Mouse (Mus musculus) ovary, adult 18-20 months (tissue): Measurements from ENCODE around the gene Trmt1.
A peak's percentile ranks its signal among the peaks of the same experiment; 100 is the strongest.
"Not testable (repeated sequence)": the region's sequence is repeated elsewhere in the genome, so short reads cannot be mapped to it uniquely, and the experiment has no call there.

ENCODE experiments used
- DNase-seq: peaks from one replicate; pipeline ENCODE4 v3.0.0; 2022; ENCODE audit warnings: low spot score, mixed read lengths

Trmt1 gene

DNA sequence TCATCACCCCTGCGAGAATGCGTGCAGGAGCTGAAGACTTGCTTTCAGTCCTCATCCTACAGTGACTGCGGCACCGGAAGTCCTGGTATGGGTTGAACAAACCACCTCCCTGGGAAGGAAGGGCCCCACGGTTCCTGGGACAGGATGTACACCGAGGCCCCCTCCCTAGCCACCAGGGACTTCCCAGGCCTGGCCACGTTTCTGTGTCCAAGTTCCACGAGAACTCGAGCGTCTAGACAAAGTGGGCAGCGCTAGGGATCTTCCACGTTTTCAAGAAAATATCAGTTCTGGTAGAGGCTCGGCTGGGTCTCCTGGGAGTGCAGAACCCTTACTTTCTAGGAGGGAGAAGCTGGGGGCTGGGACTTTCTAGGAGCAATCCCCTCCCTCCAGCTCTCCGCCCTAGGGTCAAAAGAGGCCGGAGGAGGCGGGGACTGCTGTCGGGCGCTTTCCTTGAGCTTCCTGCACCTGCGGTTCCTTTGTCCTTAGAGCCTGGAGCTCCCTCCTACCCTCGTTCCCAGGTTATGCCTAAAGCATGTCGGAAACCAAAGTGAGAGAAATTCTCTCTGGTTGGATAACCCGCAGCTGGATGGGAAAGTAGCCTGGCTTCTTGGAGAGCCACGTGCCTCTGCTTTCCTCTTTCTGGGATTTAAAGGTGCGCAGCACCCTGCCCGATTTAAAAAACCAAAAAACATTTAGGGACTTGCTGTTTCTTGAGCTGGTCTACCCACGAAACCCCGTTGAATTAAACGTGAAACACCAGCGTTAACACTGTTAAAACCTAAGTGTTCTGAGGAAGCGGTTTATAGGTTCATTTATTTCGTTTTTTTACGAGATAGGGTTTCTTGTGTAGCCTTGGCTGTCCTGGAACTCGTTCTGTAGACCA, 25.9 kb upstream of the Trmt1 start:
- DNase-seq = peak; percentile 47

DNA sequence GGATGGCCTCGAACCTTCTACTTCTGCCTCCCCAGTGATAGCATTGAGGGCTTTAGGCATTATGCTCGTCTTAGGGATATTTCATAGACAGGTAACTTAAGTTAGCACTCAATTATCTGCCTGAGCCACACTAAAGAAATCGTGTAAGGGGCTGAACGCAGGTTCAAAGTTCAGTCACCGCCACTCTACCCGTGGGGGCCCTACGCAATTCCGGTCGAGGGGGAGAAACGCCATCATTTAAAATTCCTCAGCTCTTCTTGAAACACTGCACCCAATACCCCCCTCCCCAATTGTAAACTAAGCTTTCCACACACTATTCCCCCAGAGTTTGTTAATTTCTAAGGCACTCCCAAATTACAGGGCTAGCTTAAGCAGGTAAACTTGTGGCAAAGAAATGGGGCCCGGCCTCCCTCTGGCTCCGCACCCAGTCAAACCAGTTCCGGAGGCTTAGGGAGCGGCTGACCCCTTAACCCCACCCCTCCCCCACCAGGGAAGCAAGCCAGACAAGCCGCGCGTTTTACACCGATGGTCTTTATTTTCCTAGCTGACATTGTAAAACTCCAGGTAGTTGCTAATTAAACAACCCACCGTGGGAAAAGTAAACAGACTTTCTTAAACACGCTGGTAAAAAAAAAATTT, 25.2 kb upstream of the Trmt1 start:
- no peak for DNase-seq

DNA sequence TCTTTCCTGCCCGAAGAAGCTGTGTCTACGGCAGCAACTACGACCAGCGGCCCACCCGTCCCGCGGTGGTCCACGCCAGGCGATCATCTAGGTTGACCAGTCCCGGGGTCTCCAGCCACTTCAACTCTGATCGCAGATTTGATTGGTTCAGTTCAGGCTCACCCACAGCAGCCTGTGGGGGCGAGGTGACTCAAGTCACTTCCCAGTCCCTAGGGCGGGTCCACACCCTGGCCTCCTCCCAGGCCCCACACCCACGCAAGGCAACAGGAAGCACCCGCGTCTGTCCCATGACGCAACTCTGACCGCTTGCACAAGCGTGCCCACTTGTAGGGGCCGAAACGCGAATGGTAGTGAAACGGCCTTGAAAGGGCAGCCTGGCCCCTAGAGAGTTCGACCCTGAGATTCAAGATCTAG, 24.6 kb upstream of the Trmt1 start:
- DNase-seq = peak; percentile 83

DNA sequence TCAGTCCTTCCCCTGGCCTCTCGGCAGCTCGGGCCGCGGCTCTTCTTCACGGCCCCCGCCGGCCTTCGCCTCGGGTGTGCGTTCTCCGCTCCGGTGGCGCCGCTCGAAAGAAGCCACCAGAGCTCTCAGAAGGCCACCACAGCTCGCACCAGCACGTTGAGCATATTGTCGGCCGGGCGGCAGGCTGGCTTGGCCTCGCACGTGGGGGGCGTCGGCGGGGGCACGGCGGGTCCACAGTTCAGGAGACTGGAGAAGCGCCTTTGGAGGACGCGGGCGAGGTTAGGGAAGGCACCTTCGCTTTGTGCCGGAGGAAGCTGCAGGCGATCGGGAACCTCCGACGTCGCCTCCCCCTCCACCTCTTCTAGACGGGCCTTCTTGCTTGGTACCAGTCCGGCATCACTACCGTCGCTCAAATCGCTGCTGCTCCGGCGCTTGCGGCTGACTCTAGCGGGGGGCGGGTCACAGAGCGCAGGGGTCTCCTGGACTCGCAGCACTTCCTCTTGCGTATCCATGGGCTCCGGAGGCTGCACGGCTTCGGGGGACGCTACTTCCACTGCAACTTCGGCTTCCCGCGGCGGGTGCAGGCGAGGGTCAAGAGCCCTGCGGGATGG, 24.0 kb upstream of the Trmt1 start:
- no peak for DNase-seq

DNA sequence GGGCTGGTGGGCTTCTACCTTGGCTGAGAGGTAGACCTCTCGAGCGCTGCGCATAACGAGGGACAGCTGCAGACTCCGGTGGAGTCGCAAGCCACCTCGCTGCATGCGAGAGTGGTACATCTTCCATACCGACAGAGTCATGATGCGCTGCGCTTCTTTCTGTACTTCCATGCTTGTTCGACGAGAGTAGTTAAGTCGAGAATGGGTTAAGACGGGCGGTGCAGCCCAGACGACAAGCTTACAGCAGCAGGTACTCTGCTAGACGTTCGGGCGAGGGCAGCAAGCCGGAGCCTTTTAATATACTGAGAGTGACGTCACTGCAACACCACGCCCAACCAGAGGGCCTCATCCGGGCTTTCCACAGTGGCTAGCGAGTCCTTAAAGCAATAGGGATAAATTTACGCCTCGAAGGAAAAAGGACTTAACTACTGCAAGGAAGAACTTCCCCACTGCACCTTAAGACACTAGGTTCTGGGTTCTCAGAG, 23.5 kb upstream of the Trmt1 start, which contains the start of gene Ier2:
Gene Ier2 (minus strand): TSS at position 272 of the 485 bp plus-strand sequence.
- DNase-seq = peak; percentile 93

DNA sequence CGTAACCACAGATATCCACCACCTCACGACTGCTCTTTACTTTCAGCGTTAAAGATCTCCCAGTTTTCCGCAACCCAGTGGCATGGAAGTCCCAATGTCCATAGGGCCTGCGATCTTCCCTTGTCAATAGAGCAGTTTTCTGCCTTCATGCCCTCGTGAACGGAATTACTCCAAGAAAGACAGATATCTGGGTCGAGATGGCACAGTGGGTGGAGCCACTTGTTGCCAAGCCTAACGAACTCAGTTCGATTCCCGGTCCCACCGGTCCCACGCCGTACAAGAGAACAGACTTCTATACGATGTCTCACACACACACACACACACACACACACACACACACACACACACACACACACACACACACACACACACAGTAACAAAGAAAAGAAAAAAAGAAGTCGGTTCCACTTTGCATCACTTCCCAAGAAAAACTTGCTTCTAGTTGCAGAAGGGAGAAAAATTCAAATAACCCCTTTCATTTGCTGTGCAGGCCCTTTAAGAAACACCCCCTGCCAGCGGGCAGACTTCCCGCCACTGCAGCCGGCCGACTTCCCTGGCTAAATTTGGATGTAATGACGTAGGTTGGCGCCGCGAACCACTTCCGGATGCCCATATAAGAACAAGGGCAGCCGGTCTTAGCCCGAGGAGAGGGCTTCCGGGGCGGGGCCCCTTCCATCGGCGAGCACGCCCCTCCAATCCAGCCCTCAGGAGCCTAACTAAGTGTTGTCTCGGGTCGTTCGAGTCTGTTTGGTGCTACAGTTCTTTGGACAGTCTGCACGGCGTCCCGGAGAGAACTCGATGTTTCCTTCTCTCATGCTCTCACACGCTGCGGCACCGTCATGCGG, 22.4 kb upstream of the Trmt1 start:
- DNase-seq = peak; percentile 96

DNA sequence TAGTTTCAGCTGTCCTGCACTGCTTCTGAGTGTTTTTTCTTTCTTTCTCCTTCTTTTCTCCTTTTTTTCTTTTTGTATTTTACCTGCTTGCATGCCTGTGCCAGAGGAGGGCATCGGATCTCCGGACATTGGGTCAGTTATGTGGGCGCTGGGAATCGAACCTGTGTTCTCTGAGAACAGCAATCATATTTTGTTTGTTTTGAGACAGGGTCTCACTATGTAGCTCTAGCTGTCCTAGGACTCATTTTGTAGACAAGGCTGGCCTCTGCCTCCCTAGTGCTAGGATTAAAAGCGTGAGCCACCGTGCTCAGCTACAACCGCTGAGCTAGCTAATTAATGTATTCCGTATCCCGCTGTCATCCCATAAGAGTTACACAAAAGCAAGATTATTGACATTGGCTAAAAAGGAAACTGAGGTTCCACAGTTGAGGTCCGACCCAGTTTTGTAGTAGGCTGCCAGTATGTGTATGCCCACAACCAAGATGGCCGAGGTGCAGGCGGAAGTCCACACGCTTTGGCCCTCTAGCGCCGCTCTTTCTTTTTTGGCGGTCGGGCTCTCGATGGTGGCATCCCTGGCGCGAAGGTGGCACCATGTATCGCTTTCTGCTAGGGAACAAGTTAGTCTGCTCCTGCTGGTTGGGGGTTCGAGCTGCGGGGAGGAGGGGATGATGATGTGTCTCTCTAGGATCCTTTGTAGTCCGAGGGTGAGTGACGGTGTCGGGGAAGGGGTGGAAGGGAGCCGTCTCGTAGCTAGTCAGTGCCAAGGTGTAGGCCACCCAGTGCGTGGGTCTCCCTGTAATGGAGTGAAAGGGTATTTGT, 21.3 kb upstream of the Trmt1 start:
- peak; percentile 65 for DNase-seq

DNA sequence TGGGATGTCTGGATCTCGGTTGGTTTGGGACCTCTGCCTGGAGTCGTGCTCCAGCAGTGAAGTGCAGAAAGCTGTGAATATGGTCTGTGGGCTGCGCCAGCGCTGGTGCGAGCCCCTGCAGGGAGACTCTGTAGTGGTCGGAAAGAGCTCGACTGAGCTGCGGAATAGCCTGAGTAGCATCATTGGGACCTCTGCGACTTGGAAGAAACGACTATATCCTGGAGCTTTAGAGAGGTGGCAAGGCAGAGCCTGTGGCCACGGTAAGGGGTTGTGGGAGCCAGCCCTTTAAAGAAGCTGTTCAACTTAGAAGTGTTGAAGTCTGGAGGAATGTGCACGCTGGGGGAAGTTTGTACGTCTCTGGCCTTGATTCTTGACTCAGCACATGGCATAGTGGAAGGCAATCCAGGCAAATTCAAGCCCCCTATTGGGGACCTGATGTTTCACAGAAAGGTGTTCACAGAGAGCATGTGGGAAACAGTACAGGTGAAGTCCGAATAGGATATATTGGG, 20.7 kb upstream of the Trmt1 start:
- DNase-seq = no peak

DNA sequence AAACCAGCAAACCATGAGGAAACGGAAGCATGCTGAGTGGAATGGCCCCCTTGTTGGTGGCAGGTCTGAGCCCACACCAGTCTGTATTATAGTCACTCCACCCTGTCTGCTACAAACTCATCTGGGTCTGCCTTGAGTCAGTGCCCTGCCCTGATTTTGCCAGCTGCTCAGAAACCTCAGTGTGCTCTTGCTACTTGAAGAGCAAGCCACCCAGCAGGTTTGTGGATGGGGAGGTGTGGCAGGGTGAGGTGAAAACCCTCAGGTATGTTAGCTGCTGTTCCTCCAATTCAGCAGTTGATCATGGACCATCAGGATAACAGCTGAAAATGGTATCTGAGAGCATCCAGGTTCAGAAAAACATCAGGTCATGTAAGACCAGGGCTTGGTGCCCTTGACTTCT, 18.0 kb upstream of the Trmt1 start:
- DNase-seq = no peak

DNA sequence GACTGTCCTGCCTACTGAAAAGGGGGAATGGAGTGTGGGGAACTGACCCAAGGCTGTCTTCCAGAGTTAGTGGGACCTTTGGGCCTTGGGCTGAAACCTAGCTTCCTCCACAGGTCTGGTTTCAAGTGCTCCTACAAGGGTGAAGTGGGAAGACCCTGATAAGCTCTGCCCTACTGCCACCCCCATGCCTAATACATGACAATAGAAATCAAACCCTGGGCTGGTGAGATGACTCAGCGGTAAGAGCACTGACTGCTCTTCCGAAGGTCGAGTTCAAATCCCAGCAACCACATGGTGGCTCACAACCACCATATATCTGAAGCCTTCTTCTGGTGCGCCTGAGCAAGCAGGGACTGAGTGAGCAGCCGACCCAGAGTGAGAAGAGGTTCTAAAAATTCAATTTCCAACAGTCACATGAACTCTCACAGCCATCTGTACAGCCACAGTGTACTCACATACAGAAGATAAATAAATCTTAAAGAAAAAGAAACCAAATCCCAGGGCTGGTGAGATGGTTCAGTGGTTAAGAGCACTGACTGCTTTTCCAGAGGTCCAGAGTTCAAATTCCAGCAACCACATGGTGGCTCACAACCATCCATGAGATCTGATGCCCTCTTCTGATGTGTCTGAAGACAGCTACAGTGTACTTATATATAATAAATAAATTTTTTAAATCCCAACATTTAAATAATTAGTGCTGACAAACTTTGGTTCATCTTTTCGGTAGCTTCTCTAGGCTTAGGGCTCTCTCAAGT, 17.2 kb upstream of the Trmt1 start:
- DNase-seq = no peak

DNA sequence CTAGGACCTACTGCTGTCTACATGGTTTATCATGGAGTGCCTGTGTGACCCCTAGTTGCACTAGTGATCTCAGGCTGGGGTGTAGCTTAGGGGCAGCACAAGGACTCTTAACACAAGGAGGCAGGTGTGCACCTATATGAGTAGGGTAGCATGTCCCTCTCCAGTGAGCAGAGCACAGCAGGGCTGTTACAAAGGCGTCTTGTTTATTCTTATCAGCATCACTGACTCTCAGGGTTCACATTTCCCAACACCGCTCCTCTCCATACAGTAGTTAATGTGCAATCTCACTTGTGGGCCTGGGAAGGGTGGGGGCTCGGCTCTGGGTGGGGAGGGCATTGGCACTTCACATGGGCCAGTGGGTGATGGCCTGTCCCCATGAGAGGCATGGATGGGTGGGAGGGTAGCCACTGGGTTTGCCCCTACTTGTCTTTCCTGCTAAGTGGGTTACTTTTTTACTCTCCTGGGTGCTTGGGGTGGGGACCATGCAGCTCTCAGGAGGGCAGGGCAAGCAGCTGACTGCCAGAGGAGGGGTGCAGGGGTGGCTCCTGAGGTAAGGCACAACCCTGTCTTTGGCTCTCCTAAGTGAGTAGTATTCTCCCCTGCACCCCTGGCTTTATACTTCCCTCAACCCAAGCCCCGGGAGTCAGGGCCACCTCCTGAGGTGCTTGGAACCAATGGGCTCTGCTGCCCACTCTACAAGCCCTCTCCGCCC, 15.7 kb upstream of the Trmt1 start:
- DNase-seq = not testable (repeated sequence)

DNA sequence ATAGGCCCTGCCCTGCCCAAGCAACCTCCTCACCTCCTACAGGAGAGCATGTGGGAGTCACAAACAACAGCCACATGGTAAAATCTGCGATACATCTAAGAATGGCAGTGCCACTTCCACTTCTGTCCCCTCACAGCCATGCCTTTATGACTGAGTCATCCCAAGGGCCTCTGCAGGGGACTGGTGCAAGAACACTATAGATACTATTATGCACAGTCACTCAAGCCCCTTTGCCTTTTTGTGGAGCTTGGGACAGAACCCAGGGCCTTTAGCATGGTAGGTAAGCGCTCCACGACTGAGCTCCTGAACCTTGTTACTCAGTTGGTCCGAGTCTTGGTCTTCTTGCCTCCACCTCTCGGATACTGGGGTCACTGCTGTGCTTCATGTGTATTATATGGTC, 8.8 kb upstream of the Trmt1 start:
- no peak for DNase-seq

DNA sequence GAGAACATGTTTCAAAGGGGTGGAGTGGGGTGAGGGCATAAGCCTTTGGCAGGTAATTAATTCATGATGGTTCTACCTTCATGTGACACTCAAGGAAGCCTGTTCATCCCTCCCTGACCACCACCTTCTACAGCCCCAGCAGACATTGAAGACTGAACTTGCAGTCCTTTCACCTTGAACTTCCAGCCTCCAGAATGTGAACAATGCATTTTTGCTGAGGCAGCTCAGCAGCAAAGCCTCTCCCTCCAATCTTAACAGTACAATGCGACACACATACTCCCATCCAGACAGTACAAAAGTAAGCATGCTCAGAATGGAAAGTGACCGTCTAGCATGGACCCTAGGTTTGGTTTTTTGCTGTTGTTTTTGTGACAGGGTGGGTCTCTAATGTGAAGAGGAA, 4.6 kb upstream of the Trmt1 start:
- DNase-seq = no peak

DNA sequence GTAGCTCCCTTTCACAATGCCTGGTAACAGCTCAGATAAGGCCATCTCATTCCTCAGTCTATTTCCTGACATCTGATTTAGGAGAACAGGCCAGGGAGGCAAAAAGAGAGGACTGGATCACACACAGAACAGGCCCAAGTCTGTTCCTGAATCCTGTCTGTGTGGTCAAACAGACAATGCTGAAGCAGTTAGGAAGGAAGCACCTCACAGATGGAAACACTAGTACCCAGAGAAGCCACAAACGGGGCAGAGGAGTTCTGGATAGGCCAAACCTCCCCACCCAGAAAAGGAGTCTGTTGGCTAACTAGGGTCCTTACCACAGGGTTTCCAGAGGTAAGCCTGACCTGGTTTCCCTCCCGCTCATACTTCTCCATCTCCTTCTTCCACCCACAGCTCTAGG, 3.9 kb upstream of the Trmt1 start:
- DNase-seq = no peak

DNA sequence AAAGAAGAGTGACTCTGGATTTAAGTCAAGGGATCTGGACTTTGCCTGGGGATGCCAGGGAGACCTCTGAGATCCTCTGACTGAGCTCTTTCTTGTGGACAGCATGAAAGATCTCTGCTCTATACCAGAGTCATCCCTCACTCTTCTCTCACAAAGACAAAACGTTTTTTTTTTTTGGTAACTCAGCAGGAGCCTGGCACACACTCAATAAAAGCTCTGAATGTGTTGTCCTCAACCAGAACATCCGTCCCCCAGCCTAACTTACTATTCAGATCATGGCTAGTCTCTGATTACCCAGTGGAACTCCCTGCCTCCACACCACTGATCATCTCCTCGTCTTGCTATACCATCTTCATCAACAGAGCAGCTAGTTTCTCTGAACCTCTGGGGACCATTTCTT, 1.6 kb upstream of the Trmt1 start:
- DNase-seq = no peak

DNA sequence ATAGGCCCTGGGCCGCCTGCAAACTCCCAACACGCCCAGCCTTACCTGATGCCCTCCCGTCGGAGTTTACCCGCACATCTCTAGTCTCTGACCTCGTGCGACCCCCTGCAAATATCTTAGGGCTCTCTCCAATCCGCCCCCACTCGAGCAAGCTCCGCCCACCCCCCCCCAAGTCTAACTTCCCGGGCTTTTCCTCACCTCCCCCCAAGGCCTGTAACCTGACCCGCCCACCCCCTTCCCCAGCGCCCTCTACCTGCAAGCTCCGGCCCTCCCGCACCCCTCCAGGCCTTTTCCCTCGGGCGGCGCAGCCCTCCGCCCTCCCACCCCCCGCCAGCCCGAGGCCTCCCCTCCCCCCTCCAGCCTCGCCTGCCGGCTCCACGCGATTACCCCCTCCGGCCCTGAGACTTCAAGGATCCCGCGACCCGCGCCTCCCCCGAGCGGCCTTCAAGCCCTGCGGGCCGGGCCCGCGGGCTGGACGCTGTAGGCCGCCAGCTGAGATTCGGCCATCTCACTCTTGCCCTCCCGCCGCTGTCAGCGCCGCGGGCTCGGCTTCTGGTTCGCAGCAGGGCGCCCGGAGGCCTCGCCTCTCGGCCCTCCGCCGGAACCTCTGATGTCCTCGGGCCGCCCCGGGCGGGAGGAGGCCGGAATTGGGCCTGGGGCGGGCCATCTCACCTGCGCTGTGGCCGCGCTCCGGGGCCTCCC, 1.0 kb downstream of the Trmt1 start:
- DNase-seq = peak; percentile 64

DNA sequence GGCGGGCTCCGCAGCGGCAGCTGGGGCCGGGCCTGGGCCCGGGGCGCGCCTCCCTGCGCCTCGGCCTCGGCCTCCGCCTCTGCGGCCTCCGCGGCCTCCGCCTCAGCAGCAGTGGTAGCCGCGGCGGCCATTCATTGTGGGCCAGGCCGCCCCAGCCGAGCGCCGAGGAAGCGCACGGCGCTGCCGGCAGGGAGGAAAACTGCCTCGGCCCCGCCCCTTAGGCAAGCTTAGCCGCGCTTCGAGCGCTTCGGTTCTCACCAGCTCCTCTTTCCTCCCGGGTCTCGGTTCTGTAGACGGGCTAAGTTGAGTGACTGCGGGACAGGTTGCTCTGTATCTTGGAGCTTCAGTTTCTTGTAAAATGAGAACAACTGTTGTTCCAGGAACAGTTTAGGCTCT, 1.6 kb downstream of the Trmt1 start, which contains the start of gene Nacc1:
Gene Nacc1 (minus strand): TSS at position 158 of the 396 bp plus-strand sequence.
- DNase-seq = peak; percentile 78

DNA sequence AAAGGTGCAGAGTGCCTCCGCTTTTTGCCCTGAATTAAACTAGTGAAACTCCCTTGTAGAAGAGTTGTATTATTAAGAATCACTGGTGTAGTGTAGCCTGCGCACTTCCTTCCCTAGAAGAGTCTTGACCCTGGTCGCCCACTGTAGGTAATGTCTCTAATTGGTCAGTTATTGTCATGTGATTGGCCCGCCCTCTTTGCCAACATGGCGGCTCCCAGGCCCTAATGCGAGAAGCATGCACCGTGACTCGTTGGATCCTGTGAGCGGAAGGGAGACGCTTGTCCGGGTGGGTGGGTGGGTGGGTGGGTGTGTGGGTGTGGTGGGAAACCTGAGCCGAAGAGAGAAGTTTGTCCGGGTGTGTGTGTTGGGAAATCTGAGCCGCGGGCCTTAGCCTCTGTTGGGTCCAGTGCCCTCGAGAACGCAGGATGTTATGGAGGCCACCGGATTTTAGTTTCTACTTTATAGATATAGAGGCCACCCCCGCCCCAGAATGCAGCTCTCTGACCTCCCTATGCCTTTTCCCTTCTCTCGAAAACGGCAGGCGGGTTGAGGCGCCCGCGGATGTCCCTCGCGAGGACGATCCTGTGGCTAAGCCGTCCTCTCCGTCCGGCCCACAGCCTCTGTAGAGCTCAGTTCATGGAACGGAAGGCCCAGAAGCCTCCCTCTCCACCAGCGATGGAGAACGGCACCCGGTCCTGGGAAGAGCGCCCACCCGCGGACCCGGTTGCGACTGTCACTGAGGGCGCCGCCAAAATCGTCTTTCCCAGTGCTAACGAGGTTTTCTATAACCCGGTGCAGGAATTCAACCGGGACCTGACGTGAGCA, 3.2 kb downstream of the Trmt1 start:
- peak; percentile 85 for DNase-seq
